Mouse (Mus musculus) testis, adult 10 weeks (tissue): ENCODE measurements around the gene Sphk1. TPM values are rescaled to one million over a fixed set of nuclear protein-coding genes. Genes with fewer than 3 reads are reported as not detected.

Experiments used
- polyA plus RNA-seq: library from polyadenylated mRNA; stranded (reverse); fragments of 350-450 nt; fragmentation: Illumina TruSeq; extraction: RNeasy Lipid Tissue Mini Kit (QIAGEN cat#74804); gene quantifications from one replicate; pipeline ENCODE4 v1.2.3, GENCODE M21; 2014; ENCODE audit warnings: low read depth, low replicate concordance

Sphk1 gene
- polyA plus RNA-seq = 0.15 TPM

DNA sequence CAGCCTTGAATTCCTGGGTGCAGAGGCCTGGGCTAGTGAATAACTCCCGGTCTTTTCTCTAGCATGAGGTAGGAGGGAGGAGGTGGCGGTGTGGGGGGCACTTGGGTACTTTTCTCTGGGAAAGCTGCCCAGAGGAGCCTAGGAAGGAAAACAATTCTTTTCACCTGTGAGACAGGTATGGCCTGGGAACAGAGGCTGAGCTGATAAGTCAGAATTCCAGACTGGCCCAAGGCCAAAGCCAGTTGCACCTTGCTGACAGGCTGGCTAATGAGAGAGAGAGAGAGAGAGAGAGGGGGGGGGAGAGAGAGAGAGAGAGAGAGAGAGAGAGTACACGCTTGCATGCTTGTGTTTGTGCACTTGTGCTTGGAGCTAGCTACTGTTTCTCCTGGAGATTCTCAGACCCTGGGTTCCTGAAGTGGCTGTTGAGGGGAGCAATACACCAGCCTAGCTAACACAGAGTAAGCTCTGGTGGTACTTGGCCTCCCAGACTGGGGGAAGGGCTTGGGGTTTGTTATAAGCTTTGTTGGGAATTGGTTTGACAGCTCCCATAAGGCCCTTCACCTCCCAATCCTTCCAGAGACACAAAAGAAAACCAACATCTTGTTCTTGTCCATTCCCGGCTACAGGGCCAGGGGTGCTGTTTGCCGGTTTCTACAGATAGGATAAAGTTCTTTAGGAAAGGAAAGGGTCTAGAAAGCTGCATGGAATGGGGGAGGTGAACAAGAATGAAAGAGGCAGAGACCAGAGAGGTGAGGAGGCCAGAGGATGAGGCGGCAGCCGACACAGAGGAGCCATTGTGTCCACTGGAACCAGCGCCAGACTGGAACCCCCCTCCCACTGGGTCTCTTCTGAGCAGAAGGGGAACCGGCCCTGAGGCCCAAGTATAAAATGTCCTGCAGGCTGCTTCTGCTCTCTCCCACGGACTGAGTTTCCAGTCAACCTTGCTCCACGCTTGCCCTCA is at the start of gene Sphk1:
Gene Sphk1 (plus strand): TSS at position 739 of the 961 bp plus-strand sequence.

GRCm38 (mm10) chr11:116493795-116494252 is 36.9 kb upstream of the Sphk1 start, which contains the start of gene Prpsap1:
Gene Prpsap1 (minus strand): TSS chr11:116494202.

GRCm38 (mm10) chr11:116581376-116581814 is 50.7 kb downstream of the Sphk1 start, which contains the start of gene Ube2o:
Gene Ube2o (minus strand): TSS chr11:116581447.

Other genes with a start within 250 kb of the Sphk1 start
- gene Galr2, start 250.0 kb upstream of the Sphk1 start, polyA plus RNA-seq = not detected
- gene Exoc7, start 223.7 kb upstream of the Sphk1 start, polyA plus RNA-seq = 16.2 TPM
- gene Foxj1, start 195.5 kb upstream of the Sphk1 start, polyA plus RNA-seq = 0.76 TPM
- gene Rnf157, start 117.9 kb upstream of the Sphk1 start, polyA plus RNA-seq = 1.3 TPM
- 2.8 TPM for gene Ubald2, start 96.8 kb upstream of the Sphk1 start, polyA plus RNA-seq
- gene Qrich2, start 64.7 kb upstream of the Sphk1 start, polyA plus RNA-seq = 61.0 TPM
- 21.1 TPM for gene Prpsap1, start 36.7 kb upstream of the Sphk1 start, polyA plus RNA-seq
- 6.1 TPM for gene Ube2o, start 50.5 kb downstream of the Sphk1 start, polyA plus RNA-seq
- not detected for gene Aanat, start 55.5 kb downstream of the Sphk1 start, polyA plus RNA-seq
- not detected for gene Rhbdf2, start 96.1 kb downstream of the Sphk1 start, polyA plus RNA-seq
- gene Prcd, start 122.6 kb downstream of the Sphk1 start, polyA plus RNA-seq = 1.3 TPM
- gene Cygb, start 123.4 kb downstream of the Sphk1 start, polyA plus RNA-seq = 0.22 TPM
- gene St6galnac1, start 244.6 kb downstream of the Sphk1 start, polyA plus RNA-seq = not detected